Mouse (Mus musculus) colon, adult 2 months (tissue): Measurements from ENCODE around the gene Scgb1b11. TPM values are rescaled to one million over a fixed set of nuclear protein-coding genes. Genes with fewer than 3 reads are reported as not detected.

Experiments
- polyA plus RNA-seq: library from polyadenylated mRNA; depleted of rRNA; stranded (reverse); fragments of >200 nt; gene quantifications from 2 replicates; pipeline ENCODE4 v1.2.3, GENCODE M21; 2012; rRNA removed

The Scgb1b11 gene
- not detected in 2 replicates for polyA plus RNA-seq

DNA sequence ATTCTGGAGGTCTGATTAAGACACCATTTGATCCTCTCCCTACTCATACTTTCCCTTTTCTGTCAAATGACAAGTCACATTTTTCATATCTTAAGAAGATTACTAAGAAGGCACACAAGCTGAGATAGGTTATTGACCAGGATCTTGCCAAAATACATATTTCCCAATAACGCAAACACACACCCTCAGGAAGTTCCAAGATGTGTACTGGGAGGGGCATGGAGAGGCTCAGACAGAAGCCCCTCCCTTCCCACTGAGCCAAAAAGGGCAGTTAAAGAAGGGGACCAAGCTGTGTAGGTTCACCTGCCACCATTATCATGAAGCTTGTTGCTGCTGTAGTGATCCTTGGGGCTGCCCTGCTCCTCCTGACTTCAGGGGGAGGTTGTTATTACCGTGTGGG, at the start of gene Scgb1b11:
TSS of gene Scgb1b11 (plus strand) at position 301 of the 400 bp plus-strand sequence.

DNA sequence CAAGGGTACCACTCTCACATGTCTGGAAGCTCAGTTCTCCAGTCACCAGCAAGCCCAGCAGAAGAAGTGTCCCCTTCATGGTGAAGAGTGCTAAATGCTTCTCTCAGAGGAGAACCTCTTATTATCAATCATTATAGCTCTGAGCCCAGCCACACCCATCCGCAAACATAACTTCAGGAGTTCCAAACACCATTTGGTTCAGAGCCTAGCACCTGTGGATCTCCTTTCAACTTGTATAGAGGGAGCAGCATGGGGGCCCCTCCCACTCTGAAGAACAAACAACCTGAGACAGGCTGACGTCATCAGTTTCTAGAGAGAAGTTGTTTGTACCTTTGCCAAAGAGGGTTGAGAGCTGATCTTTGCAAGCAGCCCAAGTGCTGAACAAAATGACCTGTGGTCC, 11.6 kb upstream of the Scgb1b11 start, which contains the start of gene Scgb2b11:
TSS of gene Scgb2b11 (minus strand) at position 101 of the 400 bp plus-strand sequence.

Other genes with a start within 250 kb of the Scgb1b11 start
- gene Scgb1b10, start 122.0 kb upstream of the Scgb1b11 start, polyA plus RNA-seq: not detected in 2 replicates
- gene Scgb2b11, start 11.7 kb upstream of the Scgb1b11 start, polyA plus RNA-seq: not detected in 2 replicates
- not detected in 2 replicates for gene Scgb2b12, start 104.4 kb downstream of the Scgb1b11 start, polyA plus RNA-seq
- gene Scgb1b12, start 111.3 kb downstream of the Scgb1b11 start, polyA plus RNA-seq: not detected in 2 replicates
- not detected in 2 replicates for gene Scgb1b29, start 218.7 kb downstream of the Scgb1b11 start, polyA plus RNA-seq